Mouse (Mus musculus) cerebellum, adult 9-11 months (tissue): ENCODE results near the gene Galnt14.

Source experiments
- DNase-seq: peaks from one replicate; pipeline ENCODE4 v3.0.0; 2022

Galnt14 gene

DNA sequence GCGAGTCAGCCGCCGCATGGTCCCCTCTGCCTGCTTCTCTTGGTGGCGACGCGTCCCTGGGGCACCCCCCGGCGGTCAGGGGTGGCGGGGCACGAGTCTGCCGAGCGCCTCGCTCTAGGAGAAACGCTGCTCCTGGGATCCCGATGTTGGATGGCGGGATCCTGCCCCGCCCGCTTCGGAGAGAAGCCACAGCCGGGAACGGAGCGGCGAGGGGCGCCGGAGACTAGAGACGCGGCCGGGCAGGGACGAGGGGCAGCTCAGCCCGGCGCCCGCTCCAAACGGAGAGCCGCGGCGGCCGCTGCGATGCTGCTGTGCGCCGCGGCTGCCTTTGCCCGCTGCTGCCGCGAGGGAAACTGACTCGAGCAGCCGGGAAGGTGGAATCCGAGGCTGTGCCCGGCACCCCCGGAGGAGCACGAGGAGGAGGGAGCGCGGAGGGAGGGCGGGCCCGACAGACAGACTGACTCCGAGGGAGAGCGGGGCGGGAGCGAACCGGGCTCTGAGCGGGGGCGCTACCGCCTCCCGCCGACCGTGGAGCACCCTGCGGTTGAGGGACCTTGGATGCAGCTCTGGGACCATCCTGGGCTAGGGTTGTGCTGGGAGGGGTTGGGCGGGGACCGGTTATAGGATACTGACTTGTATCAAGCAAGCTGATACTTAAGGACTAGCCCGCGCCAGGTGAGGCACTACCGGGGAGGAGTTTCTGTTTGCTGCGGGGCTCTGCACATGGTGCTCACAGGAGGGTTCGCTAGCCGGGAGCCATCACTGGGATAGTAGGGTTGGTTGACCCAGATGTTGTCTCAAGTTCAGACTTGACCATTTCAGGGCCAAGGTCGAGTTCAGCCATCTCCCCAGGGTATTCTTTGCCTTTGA, at the start of gene Galnt14:
Galnt14 (minus strand) TSS at position 412 of the 870 bp plus-strand sequence.
- DNase-seq, result peak; percentile 22

DNA sequence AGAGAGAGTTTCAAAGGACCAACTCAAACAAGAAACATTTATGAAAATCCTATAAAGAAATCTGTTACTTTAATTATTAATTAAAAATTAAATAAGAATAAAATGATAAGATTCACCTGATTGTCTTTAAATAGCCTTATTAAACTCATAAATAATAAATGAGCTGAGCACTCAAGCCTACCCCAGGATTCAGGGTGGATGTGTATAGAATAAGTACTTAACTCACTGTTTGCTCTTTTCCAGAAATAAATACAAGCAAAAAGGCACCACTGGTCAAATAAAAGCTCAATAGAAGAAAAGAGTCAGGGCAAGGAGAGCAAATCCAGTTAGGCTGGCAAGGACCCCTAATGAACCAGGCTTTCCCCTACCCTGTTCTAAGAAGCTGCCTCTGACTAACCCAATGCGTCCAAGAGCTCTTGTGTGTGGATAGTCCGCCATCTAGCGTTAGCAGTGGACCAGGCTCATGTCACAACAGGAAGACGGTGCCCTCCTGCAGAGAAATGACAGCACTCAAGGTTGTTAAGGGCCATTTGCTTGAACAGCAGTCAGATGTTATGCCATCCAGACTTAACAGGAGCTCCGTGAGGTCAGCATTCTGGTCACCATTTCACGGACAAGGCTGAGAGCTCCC, 33.5 kb upstream of the Galnt14 start:
- peak; percentile 59 for DNase-seq

DNA sequence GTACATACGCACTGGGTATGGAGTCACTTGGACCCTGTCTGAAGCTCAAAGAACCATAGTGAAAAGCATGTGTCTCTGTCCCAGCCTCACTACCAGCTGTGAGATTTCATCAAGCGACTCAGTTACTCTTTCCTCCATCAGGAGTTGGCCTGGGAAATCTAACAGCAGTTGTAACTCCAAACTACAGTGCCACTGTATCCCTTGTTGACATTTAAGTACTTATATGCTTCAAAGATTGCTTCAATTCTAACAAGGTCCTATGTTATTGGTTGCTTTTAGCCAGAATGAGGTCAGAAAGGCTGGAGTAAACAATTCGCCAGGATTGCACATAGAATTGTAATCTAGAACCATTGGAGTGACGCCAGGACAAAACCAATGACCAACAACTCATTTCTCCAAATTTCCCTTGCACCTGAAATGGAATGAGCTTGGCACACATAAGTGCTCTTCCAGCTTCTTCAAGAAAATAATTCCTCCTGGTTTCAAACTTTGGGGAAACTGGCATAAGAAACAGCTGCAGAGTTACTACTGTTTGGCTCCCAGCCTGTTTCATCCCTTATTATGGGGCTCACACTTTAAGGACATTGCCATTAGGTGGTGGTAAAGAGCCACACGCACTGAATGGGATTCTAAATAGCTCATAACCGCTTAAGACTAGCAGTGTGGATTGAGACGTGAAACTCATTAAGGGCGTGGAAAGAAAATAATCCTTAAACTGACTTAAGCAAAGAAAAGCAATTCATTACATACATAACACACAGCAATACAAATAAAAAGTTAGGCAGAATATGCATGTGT, 13.8 kb upstream of the Galnt14 start:
- DNase-seq, result no peak

DNA sequence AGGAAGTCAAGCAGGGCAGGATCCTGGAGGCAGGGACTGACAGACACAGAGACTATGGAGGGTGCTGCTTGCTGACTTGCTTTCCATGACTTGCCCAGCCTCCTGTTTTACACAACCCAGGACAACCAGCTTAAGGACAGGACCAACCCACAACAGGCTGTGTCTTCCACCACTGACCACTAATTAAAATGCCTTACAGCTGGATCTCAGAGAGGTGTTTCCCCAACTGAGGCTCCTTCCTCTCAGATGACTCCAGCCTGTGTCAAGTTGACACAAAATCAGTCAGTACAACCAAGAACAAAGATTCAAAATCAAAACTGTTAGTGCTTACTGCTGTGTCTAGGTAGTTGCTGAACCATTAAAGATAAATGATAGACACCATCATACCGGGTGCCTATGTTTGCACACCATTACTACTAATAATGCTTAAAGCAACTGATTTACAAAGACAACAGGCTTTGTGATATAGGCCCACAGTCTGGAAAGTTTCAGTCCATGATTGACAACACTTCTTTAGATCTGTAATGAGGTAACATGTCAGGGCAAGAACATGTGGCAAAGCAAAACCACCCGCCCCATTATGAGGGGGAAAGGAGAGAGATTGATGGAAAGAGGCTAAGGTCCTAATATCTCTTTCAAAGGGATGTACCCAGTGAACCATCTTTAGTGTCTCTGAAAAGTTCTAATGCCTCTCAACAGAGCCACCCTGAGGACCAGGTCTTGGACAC, 8.9 kb upstream of the Galnt14 start:
- no peak for DNase-seq

DNA sequence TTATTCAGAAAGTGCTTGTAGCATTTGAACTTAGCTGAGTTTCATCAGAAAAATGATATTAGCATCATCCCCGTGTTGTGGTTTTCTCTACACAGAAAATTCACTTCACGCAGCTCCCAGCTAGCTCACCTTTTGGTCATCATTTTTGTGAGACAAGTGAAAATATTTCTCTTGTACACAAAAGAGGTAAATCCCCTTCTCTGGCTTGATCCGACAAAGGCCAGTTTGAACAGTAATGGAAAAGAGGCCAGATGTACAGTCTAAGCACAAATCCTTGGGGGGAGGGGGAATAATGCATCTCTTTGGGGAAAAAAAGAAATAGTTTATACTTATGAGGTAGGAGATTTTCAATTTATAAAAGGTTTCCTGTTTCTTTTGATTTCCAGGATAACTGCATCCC, 6.4 kb upstream of the Galnt14 start:
- no peak for DNase-seq

DNA sequence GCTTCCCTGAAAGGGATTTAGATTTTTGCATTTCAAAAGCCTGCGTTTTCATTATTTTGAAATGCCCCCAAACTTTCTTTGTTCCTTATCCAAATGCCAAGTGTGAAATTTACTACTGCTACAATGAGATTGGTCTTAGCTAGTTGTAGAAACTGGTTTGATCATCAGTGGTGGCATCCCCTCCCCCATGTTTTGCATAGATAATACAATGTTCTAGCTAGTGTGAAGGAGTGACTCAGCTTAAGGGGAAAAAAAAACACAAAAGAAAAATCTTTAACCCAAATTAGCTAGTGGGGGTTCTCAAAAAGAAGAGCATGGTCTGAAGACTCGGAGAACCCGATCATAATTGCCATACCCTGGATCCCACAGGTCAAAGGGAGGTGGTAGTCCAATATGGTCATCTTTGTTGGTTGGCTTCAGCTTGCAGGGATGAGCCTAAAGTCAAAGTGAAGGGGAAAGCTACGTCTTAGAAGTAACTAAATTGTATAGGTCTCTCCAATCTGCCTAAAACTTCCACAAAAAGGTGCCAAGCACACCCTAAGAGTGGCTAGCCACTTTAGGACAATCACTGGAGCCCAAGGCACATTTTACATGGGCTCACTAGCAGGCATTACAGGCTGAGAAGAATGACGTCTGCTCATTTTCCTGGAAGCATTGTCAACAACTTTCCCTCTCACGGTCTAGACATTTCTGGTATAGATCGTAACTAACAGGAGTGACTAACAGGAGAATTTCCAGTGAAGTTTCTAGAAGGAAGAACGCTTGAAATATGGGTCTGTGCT, 4.4 kb upstream of the Galnt14 start:
- DNase-seq, result no peak

DNA sequence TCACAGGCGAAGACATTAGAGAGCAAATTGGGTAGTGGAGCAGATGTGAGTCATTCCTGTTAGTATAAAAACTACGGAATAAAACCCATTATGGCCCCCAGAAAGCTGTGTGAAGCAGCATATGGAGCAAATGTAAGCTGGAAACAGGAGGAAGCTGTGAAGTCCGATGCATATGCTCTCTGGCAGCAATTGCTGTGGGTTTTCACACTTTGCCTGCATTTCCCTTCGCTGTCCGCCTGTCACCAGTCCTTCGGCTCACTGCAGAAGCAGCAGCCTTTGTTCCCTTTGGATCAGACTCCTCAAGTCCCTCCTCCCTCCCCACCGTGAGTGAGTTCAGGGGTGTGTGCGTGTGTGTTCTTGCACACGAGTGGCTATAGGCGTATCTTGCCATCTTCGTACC, 3.1 kb upstream of the Galnt14 start:
- DNase-seq, result peak; percentile 31

DNA sequence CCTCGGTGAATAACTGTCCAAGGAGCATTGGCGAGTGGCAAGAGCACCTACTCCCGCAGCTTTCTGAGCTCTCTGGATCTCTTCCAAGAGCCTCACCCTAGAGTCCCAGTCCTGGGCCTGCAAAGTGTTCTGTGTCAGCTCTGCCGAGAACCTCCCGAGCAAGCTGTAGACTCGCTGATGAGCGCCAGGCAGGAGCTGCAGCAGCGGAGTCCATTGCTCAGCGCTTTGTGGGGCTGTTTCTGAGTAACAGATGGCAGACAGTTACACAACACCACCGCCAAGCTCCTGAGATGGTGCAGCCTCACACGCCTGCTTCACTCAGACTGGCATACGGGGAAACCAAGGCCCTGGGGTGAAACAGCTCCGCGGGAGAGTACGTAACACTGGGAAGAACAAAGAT, 1.7 kb upstream of the Galnt14 start:
- DNase-seq, result peak; percentile 58

DNA sequence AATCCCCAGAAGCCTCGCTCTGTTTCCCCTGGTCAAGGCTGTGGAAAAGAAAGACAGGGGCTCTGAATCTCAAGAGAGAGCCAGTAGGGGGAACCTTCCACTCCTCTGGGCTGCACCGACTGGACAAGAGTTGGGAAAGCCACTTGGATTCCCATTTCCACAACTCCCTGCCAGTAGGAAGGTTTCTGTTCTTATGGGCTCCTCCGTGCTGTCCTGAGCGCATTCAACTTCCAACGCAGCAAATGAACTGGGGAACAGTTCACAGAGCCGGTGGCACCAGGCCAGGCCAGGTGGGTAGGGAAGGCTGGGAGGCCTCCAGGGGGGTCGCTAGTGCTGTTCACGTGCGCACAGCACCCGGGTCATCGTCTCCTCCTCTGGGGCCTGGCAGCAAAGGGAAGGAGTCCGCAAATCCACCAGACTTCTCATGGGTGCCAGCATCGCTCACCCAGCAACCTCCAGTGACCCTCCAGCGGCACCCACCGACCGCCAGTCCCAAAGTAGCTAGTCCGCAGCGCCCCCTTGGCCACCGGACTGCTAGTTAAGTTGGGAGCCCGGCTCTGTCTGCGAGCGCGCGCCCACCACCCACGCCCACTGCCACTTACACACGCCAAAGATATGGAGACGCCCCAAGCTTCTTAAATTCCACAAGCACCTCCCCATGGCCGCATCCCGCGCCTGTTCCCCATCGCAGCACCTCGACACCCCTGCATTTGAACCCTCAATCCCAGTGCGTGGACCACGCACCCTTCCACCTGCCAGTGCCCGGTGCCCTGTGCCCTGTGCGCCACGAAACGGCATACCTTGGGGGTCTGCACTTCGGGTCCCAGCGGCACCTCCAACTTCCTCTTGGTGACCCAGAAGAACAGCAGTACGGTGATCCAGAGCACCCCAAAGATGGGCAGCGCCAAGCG, 867 bp downstream of the Galnt14 start:
- DNase-seq, result peak; percentile 10

DNA sequence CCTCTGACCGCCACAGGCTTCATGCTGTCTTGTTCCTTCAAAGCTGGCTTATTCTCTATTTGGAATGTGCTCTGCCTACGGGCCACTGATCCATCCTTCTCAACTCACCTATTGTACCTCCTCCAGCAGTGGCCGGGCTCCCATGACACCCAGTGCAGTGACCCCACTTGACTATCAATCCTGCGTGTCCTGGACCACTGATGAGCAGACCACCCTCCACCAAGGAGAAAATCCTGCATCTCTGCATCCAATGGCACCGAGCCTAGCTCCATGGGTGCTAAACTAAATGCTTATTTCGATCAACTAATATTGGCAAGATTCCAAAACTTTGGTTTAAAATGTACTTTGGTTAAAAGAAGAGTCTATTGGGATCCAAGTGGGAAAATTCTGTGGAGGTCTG, 1.8 kb downstream of the Galnt14 start:
- no peak for DNase-seq

DNA sequence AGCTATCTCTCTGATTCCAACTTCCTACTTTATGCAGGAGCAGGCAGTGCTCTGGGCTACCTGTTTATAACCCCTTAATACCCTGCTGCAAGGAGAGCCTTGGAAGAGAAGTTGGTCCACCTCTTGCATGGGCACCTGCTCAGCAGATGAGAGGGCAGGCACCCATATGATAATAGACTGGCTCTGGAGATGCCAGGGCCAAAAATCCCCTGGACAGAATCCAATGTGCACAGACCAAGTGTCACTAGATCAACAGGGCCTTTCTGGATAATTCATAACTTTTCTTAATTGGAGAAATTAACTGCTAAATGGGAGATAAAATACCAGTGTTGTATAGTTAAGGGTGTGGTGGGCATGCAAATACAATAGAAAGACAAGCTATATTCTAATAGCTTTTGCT, 6.7 kb downstream of the Galnt14 start:
- no peak for DNase-seq

DNA sequence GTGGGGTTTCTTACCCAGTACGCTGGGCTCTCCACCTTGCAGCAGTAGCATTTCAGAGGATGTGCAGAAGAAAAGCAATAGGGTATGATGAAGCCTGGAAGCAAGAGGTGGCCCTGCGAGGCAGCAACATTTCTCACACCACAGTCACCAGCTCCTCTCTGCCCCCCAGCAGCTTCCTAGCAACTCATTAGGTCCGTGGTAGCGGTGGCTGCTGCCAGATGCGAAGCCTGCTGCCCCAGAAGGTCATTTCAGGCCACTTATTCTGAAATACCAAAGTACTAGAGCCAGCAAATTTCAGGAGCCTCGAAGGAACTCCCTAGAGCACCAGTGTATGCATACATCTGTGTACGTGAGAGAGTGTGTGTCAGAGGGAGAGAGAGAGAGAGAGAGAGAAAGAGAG, 9.2 kb downstream of the Galnt14 start:
- DNase-seq, result no peak

DNA sequence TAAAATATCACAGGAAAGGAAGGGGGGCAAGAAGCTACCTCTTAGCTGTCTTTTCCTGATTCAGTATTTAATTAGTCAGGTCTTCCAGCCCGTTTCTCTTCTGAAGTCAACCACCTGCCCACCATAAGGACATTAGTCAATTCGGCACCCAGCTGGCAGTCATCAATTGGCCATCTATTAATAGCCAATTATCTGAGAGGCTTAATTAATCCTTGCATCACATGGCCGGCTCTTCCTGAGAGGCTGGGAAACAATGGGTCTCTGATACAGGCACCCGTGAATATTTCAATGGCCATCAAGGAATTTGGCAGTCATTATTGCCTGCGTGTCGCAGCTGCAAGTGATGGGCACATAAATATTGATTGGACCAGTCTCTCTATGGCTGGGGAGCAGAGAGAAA, 10.4 kb downstream of the Galnt14 start:
- DNase-seq, result no peak

DNA sequence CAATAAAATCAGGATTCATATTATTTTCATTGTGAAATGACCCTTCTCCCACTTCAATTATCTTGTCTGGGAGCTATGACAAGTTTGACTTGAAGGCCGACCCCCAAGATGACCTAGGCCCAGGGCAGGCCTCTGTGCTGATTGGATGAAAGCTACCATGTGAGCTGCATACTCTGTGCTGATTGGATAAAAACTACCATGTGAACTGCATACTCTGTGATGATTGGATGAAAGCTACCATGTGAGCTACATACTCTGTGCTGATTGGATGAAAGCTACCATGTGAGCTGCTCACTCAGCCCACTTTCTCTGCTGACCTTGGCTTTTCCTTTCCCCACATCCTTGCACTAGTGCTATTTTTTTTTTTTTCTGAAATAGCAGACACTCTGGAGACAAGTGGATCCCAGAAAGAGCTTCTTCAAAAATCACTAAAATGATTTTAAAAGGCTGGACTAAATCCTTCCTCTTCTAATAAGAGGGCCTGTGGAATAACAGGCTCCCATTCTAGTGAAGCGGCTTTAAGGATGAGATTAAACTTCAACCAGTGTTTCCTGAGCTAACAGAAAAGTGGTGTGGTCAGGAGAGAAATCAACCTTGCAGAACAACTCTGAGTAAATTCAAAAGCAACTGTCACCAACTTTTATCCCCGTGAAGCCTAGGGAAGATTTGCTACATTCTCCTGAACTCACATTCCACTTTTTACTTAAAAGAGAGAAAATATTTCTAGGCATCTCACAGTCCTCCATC, 15.9 kb downstream of the Galnt14 start:
- DNase-seq, result no peak

DNA sequence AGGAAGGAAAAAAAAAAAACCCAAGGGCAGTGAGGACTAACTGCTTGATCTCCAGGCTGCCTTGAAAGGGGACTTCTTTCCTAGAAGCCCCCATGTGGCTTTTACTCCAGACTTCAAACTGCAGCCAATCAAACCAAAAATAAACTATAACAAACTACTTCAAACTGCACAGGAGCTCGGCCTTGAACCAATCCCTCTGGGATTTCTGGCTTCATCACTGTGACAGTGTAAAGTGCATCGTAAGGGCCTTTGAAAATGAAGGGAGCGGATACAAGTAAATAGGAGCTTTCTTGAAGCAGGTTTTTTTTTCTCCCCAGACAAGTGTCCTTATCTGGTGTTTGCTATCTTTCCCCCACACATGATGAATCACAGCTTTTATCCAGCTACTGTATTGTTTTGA, 22.0 kb downstream of the Galnt14 start:
- no peak for DNase-seq

DNA sequence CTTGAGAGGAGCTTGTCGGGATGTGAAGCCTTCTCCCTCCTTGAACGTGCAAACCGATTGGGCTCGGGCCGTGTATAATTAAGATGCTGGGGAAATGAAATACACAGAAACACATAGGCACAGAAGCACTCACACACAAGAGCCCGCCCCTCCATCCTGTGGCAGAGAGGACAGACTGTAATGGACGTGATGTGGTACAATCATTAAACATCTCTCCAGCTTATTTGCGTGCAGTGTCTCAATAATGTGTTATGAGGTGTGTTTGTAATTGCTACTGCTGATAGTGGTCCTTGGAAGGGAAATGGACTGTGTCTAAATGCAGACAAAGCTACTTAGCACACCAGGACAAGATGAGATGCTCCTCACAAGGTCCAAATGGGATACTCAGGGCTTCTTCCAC, 24.0 kb downstream of the Galnt14 start:
- DNase-seq, result no peak

DNA sequence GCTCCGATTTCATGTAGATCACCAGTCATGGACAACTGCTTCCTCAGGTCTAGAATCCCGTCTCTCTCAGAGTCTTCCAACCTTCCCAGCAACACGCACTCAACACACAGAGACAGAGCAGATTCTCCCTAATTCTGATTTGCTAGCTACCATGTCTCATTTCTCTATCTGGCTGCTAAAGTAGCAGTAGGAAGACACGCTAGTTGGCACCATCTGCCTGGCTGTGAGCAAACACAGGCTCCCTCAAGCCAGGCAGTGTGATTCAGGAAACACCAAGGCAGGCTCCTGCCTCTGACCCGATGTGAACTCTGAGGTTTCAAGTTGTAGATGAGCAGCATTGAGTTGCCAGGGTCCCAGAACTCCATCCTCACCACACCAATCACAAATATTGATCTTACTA, 25.5 kb downstream of the Galnt14 start:
- DNase-seq, result no peak

DNA sequence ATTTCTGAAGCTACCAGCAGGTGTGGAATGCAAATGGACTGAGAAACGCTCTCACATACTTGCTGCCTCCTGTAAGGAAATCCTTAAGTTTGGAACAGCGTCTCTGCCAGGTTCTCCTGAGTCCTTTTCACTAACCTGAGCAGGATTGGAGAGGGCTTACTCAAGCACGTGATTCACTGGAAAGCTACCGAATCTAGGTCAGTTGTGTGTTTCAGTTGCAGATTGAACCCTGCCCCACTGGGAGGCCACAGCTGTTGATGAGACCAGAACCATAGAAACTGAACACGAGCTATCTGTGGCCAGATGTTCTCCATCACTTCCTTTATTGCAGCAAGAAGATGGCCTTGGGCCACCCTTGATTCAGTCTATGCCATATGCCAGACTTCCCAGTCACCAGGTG, 38.3 kb downstream of the Galnt14 start:
- DNase-seq, result no peak

DNA sequence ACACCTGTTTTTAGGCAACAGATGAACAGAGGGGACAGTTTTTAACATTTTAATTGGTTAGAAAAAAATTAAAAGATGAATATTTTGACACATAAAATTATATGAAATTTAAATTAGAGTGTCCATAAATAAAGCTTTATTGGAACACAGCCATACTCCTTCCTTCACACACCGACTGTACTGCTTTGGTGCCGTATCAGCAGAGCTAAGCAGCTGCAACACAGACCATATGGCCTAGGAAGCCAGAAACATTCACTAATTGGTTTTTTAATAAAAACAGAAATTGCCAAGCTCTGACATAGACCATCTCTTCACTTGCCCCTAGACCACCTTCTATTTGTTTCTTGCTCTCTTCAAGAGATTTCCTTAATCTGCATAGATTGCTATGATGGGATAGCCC, 40.2 kb downstream of the Galnt14 start:
- no peak for DNase-seq

DNA sequence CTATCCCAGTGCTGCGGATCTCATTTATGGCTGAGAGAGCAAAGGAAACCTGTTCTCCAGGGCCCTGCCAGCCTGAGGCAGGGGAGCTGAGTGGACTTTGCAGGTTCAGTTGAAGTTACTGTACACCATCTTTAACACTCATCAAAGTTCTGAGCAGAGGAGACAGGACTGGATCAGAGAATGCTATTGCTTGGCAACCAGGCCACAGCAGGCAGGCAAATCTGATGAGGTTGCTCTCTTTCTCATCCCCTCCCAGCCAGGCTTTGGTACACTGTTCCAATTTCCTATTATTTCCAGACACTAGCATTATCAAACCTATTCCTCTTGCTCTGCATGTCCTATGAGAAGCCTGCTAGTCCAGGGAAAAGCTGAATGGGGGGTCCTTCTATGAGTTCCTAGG, 41.3 kb downstream of the Galnt14 start:
- no peak for DNase-seq
